Mouse (Mus musculus) mature B cell (primary cell): ENCODE data around the gene Gm14525.
"Not testable (repeated sequence)": the region's sequence is repeated elsewhere in the genome, so short reads cannot be mapped to it uniquely, and the experiment has no call there.

Source experiments
- in situ Hi-C: fragments of 300-500 bp; cut with MboI; formaldehyde crosslinking; loops from 2 replicates; pipeline ENCODE4 v1.14.3; 2019

Gm14525 gene

DNA sequence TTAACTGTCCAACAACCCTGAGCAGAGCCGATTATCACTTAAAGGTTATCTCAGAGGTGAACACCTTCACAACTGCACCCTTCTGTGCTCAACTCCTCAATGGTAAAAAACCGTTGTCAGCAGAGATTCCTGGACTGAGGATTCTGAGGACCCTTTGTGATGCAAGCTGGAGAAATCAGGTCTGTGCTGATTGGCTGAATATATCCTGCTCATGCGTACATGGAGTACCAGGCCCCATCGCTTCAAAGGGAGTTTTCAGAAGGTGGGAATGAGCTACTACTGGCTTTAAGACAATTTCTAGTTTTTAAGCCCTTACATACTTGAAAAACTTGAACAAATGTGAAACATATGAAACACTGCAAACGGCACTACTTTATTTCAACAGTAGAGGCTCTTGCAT lies at the start of gene Gm14525:
Gm14525 (minus strand) TSS at position 101 of the 400 bp plus-strand sequence.
- in situ Hi-C loops: not testable (repeated sequence)
